Mouse (Mus musculus) granulocyte monocyte progenitor cell, adult 5-6 weeks (primary cell): ENCODE measurements around the gene Caprin2. TPM values are rescaled to one million over a fixed set of nuclear protein-coding genes. Genes with fewer than 3 reads are reported as not detected.
A peak's percentile ranks its signal among the peaks of the same experiment; 100 is the strongest.

Source experiments
- ATAC-seq: replicated peaks from 2 replicates; pipeline ENCODE4 v1.8.0; 2016; ENCODE audit warnings: mild to moderate bottlenecking, moderate TSS enrichment, inconsistent platforms; ENCODE audit not compliant: poor library complexity, severe bottlenecking
- total RNA-seq, 2 experiments: library from RNA; stranded (forward) in 1 of 2; stranded (reverse) in 1 of 2; fragments of 200-712, 200-1000 nt in 1 of 2; fragments of >200 nt in 1 of 2; fragmentation: Nextera tagmentation in 1 of 2; gene quantifications; 2 replicates each; pipeline ENCODE4 v1.2.3; 2014 to 2017

Gene Caprin2
- total RNA-seq, 2 experiments from 2014 or later = 5.0 to 6.3 TPM

DNA sequence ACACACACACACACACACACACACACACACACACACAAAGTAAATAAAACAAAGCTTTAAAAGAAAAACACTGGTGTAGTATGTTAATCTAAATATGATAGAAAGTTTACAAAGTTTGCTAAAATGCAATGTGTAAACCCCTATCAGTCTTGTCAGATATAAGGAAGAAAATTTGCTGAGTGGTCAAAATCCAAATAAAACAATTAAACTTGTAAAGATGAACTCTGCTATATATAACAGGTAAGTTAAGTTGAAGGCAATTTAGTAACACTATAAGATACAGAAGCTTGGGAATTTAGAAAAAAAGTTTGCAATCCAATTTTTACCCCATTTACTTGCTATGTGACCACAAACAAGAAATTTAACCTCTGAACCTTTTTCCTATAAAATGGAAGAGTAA, 50.4 kb downstream of the Caprin2 start:
- ATAC-seq = no peak

DNA sequence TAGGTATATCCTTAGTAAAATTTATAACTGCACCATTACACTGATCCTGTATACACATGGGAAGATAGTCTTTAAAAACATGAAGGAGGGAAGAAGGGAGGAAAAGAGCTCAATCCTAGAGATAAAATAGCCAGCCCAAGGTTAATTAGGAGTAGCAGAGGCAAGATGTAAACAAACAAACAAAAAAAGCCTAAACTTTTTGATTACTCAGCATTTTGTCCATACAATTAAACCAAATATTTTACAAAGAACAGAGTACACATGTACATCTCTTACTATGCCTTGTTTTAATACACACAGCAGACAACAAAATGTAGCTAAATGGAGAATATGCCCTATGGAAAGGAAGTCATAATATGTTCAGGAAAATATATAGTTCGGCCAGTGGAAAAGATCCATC, 54.3 kb downstream of the Caprin2 start:
- no peak for ATAC-seq

DNA sequence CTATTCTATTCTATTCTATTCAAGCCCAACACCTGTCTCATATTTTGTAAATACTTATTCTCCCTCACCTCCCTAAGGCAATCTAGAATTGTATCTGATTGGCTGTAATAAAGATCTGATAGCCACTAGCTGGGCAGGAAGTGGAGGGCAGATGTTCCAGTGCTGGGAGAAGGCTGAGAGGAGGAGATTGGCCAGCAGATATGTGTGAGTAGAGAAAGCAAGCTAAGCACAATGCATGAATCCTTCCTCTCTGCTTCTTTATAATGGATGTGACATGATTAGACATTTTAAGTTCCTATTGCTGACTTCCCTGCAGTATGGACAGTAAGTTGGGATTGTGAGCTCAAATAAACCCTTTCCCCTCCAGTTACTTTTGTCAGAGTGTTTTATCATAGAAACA, 57.6 kb downstream of the Caprin2 start:
- ATAC-seq = no peak

DNA sequence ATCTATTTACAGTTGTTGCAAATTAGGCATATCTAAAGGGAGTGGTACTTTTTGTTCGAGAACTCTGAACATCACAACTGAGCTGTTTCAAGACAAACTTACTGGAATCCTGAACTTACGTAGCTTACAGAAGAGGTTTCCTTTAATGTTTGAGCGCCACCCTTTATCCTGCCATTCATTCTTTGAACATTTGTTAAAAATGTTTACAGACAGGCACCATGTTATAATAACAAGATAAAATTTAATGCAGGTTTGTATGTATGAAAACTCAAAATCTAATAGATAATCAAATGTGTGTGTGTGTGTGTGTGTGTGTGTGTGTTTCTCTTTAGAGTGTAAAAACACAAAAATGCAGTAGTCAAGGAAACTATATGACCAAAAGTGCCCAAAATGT, 64.3 kb downstream of the Caprin2 start:
- ATAC-seq = no peak

DNA sequence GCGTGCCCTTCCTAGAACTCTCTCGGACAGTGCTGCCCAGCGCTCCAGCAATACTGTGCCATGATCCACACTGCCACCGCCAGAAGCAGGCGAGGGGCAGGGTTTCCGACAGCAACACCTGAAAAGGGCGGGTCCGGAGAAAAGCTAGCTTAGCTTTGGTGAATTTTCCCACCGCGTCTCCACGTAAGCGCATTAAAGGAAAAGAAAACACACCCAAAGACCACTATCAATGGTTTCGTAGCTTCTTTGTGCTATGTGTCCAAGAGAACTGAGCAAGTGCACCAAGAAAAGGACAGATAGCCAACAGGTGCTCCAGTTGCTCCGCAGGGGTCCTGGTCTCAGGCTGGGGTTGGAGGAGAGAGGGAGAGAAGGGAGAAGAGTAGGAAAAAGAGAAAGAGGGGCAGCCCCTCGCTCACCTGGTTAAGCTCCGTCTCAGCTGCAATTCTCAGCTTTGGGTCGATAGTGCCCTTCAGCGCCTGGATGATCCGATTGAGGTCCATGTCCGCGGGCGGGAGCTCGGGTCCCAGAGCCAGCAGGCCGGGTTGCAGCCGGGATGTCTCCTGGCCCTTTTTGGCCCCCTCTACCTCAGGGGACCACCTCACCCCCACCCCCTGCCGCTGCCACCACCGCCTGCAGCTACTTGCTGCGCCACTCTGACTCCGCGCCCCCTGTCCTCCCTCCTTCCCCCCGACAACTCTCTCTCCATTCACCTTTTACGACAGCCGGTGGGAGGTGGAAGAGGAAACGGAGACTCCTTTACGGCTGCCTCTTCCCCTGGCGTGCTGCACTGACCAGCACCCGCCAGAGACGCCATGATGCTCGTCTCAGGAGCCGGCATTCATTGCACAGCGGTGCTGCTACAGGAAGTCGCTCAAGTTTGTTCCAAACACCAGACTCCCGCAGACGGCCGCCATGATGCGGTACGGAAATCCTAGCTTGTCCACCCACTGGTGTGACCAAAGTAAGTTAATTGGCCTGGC, 65.0 kb downstream of the Caprin2 start, which contains the start of gene Ipo8:
TSS of gene Ipo8 (minus strand) at position 720 of the 980 bp plus-strand sequence.
- ATAC-seq = peak; percentile 98

DNA sequence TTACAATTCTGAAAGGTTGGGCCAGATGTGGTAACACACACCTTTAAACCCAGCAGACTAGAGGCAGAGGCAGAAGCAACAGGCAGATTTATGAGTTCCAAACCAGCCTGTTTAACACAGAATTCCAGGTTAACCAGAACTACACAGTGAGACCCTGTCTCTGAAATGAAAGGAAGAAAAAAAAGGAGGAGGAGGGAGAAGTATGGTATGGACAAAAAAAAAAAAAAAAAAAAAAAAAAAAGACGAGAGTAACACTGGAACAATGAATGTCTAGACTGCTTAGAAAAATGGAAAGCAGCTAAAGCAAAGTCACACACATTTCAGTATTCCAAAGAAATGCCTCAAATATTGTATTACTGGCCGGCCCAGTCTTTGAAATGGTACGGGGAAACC, 65.7 kb downstream of the Caprin2 start:
- ATAC-seq = no peak

DNA sequence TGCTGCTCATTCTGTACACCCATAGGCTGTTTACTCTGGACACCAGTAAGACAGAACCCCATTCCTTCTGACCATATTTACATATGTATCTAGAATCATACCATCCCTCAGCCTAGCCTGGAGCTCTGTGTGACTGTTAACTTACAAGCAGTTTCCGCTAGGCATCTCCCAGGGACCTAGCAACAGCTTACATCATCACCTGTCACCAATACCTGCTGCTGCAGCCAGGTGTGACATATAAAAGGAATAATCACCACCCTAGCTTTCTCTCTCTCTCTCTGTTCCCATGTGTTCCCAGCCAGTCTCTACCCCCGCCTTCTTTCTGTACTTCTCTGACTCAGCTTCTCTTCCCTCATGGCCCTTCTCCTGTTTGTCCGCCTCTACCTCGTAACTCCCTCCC, 69.9 kb downstream of the Caprin2 start:
- ATAC-seq = no peak

DNA sequence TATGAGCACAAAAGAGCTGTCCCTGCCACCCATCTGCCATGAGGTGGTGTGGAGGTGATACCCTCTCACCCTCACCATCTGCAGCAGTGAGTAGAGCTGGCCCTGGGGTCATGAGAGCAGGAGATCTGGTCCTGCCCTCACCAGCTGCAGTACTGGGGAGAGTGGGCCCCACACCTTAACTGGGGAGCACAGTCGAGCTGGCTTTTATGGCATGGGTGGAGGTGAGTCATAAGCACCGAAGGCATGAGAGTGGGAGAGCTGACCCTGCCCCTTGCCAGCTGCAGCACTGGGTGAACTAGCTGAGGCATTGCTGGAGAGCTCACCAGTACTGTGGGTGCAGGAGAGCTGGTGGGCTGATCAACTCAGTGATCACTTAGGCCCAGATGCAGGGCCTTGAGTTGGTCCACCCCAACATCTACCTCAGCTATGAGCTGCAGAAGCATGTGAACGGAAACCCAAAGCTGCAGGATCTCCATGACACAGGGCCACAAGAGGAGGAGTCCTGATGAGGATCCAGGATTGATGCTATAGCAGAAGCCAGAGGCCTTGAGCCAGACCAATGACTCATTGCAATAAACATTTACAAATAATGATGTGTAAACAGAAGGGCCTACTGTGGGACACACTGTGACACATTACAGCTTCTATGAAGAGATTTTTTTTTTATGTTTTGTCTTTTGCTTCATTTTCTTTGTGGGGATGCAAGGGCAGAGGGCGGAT, 77.3 kb downstream of the Caprin2 start:
- no peak for ATAC-seq

DNA sequence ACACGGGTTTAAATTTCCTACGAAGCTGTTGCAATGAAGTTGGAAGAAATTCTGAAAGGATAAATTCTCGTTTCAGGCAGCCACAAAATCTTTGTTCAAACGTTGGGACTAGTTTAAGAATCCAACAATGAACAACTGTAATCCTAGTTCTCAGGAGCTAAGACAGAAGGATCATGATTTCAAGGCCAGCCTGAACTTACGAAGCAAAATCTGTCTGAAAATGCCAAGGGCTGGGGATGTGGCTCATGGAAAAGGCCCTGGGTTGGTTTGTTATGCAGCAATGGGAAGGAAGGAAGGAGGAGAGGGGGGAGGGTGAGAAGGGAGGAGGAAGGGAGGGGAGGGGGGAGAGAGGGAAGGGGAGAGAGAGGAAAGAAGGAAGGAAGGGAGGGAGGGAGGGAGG, 79.3 kb downstream of the Caprin2 start:
- no peak for ATAC-seq

DNA sequence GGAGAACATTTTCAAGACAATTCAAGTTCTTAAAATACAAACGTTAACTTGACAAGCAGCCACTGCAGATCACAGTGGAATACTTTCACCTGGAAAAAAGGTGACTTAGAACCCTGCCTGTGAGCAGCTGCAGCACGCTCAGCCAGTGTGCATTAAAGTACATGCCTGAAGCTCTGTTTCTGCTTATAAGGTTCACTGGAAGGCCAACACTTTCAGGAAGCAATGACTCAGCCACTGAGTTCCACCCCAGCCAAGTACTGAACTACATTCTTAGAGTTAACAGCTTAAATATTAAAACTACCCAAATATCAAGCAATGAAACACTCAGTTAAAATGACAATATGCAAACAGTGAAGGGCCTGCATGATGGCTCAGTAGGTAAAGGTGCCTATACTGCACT, 84.9 kb downstream of the Caprin2 start:
- no peak for ATAC-seq

DNA sequence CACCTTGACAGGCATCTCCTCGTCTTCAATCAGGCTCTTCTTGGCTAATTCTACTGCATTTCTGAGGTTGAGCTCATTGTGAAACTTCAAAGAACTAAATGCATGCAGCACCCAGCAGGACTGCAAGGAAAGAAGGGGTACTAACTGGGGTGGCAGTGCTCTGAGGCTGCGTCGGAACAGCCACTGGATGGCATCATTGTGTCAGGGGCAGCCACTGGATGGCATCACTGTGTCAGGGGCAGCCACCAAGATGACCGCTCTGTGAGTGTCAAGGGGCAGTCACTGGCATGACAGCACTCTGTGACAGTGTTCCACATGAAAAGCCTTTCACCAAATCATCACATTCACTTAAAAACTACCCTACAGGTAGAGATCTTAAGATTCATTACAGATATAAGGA, 96.3 kb downstream of the Caprin2 start:
- ATAC-seq = no peak

DNA sequence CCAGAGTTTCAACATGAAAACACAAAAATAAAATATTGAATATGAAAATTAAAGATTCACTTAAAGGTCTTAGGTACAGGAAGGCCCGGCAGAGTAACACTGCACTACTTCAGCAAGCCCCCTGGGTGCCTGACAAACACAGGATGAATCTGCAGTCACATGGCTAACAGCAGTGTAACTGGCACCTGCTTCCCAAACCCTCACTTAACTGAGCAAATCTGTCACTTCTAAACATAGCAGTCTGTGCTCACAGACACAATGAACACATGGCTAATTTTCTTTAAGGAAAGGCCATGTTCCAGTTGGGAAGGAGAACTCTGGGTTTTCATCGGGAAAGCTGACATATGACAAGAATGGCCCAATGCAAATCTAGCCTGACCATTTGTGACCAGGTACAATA, 100.9 kb downstream of the Caprin2 start:
- ATAC-seq = no peak

Other genes starting within 250 kb of the Caprin2 start
- gene Ipo8, start 64.8 kb downstream of the Caprin2 start, total RNA-seq (2014; fragmentation: Nextera tagmentation) = 26.3 and 36.3 TPM in 2 replicates
- 38.5 and 40.4 TPM in 2 replicates for gene Ipo8, start 64.8 kb downstream of the Caprin2 start, total RNA-seq (2017)
- 45.4 and 55.1 TPM in 2 replicates for gene Sinhcaf, start 50.2 kb upstream of the Caprin2 start, total RNA-seq (2014; fragmentation: Nextera tagmentation)
- 106 and 131 TPM in 2 replicates for gene Sinhcaf, start 50.2 kb upstream of the Caprin2 start, total RNA-seq (2017)
- gene Dennd5b, start 205.4 kb upstream of the Caprin2 start, total RNA-seq (2014; fragmentation: Nextera tagmentation) = 2.0 and 4.0 TPM in 2 replicates
- 0.67 and 0.95 TPM in 2 replicates for gene Dennd5b, start 205.4 kb upstream of the Caprin2 start, total RNA-seq (2017)
- gene Gm10203, start 233.9 kb upstream of the Caprin2 start, total RNA-seq (2014; fragmentation: Nextera tagmentation) = not detected in 2 replicates
- not detected in 2 replicates for gene Gm10203, start 233.9 kb upstream of the Caprin2 start, total RNA-seq (2017)
- gene Etfbkmt, start 243.6 kb upstream of the Caprin2 start, total RNA-seq (2014; fragmentation: Nextera tagmentation) = 7.8 and 23.3 TPM in 2 replicates
- gene Etfbkmt, start 243.6 kb upstream of the Caprin2 start, total RNA-seq (2017) = 6.1 and 10.3 TPM in 2 replicates